Mouse (Mus musculus) kidney, embryonic 16.5 days (tissue): Measurements from ENCODE around the gene Hoxc4. TPM values are rescaled to one million over a fixed set of nuclear protein-coding genes. Genes with fewer than 3 reads are reported as not detected.

ENCODE experiments used
- ATAC-seq: fragments of 200-750 bp; cut with Nextera tagmentation; 2 replicates; pipeline ENCODE4 v1.8.0; 2017; ENCODE audit warnings: moderate TSS enrichment; ENCODE audit not compliant: low FRiP score, low TSS enrichment
- H3K27ac ChIP-seq: fragments of 300-500 bp; sonication (generic); 2 replicates; pipeline ENCODE4 v1.5.1; 2014; ENCODE audit warnings: low read length
- H3K27me3 ChIP-seq: fragments of 300-500 bp; sonication (generic); 2 replicates; pipeline ENCODE4 v1.6.1; 2014; ENCODE audit warnings: low read length, control low read depth, mixed read lengths; ENCODE audit not compliant: insufficient read depth
- H3K36me3 ChIP-seq: fragments of 300-500 bp; sonication (generic); 2 replicates; pipeline ENCODE4 v1.6.1; 2014; ENCODE audit warnings: low read length, control low read depth, mixed read lengths; ENCODE audit not compliant: insufficient read depth
- H3K4me1 ChIP-seq: fragments of 300-500 bp; sonication (generic); 2 replicates; pipeline ENCODE4 v1.6.1; 2014; ENCODE audit warnings: low read length, control low read depth, mixed read lengths; ENCODE audit not compliant: insufficient read depth
- H3K4me2 ChIP-seq: fragments of 300-500 bp; sonication (generic); replicated peaks from 2 replicates; pipeline ENCODE4 v1.6.1; 2014; ENCODE audit warnings: low read depth, low read length
- H3K4me3 ChIP-seq: fragments of 300-500 bp; sonication (generic); 2 replicates; pipeline ENCODE4 v1.5.1; 2014; ENCODE audit warnings: mild to moderate bottlenecking, low read length
- H3K9ac ChIP-seq: fragments of 300-500 bp; sonication (generic); replicated peaks from 2 replicates; pipeline ENCODE4 v1.6.1; 2014; ENCODE audit warnings: low read length
- H3K9me3 ChIP-seq: fragments of 300-500 bp; sonication (generic); 2 replicates; pipeline ENCODE4 v1.6.1; 2016; ENCODE audit warnings: low read length, control low read depth
- WGBS: fragments of 180-500 bp; shearing (Covaris S2); extraction: QIAGEN DNeasy Blood & Tissue Kit; methylation state at CpG from one replicate; pipeline ENCODE4 v1.1.7; 2014; 5-methylcytosine and 5-hydroxymethylcytosine counted together
- polyA plus RNA-seq: library from polyadenylated mRNA; unstranded; fragments of >200 nt; fragmentation: Nextera tagmentation; extraction: Ambion mirVana; gene quantifications from 2 replicates; pipeline ENCODE4 v1.2.1, GENCODE M21; 2015

Hoxc4 gene
- polyA plus RNA-seq, 1 experiment from 2014 or later = 6.9 TPM

GRCm38 (mm10) chr15:103061988-103062387 lies 43.3 kb downstream of the Hoxc4 start:
- 7% methylated on average over 2 of the region's 2 CpGs for WGBS
- H3K27ac ChIP-seq = peak overlapping the region; percentile 99
- H3K4me1 ChIP-seq = peaks cover 78% of the 10 kb centered on the region
- H3K27me3 ChIP-seq = no peaks in the 10 kb centered on the region
- no peaks in the 10 kb centered on the region for H3K36me3 ChIP-seq
- no peak overlapping the region; the same call in 1 of the 2 replicates for H3K4me3 ChIP-seq
- no peak for ATAC-seq
- no peak overlapping the region for H3K9ac ChIP-seq
- no peaks in the 10 kb centered on the region for H3K9me3 ChIP-seq
- H3K4me2 ChIP-seq = peak overlapping the region; percentile 71

GRCm38 (mm10) chr15:103065642-103066041 lies 46.9 kb downstream of the Hoxc4 start:
- peaks cover 79% of the 10 kb centered on the region for H3K4me1 ChIP-seq
- H3K27me3 ChIP-seq = no peaks in the 10 kb centered on the region
- no peaks in the 10 kb centered on the region for H3K9me3 ChIP-seq
- 5% methylated on average over 7 of the region's 7 CpGs for WGBS
- H3K4me3 ChIP-seq = no peak overlapping the region
- peak; percentile 19; the same call in 1 of the 2 replicates for ATAC-seq
- H3K36me3 ChIP-seq = no peaks in the 10 kb centered on the region
- H3K27ac ChIP-seq = peak overlapping the region; percentile 45; the same call in 1 of the 2 replicates
- no peak overlapping the region for H3K9ac ChIP-seq
- no peak overlapping the region for H3K4me2 ChIP-seq

- H3K4me1 ChIP-seq = peaks cover 60% of the 10 kb centered on the region
- no peaks in the 10 kb centered on the region for H3K36me3 ChIP-seq
- no peak for ATAC-seq
Measured at GRCm38 (mm10) chr15:103067701-103068100, 49.0 kb downstream of the Hoxc4 start.

GRCm38 (mm10) chr15:103069173-103069572 lies 50.4 kb downstream of the Hoxc4 start:
- 2% methylated on average over 18 of the region's 18 CpGs for WGBS
- Histone ChIP-seq H3K4me3 (peak overlapping the region; percentile 36), H3K36me3 (no peaks in the 10 kb centered on the region), H3K27me3 (no peaks in the 10 kb centered on the region), H3K9me3 (no peaks in the 10 kb centered on the region), H3K9ac (peak overlapping the region; percentile 57), H3K27ac (peak overlapping the region; percentile 77), H3K4me1 (peaks cover 48% of the 10 kb centered on the region), H3K4me2 (peak overlapping the region; percentile 54)
- ATAC-seq = peak; percentile 85

More at GRCm38 (mm10) chr15:103067701-103068100, 49.0 kb downstream of the Hoxc4 start:
- H3K4me3 ChIP-seq = no peak overlapping the region
- no peak overlapping the region for H3K9ac ChIP-seq
- H3K27ac ChIP-seq = no peak overlapping the region
- 76% methylated on average over 4 of the region's 4 CpGs for WGBS
- no peaks in the 10 kb centered on the region for H3K27me3 ChIP-seq
- no peaks in the 10 kb centered on the region for H3K9me3 ChIP-seq
- H3K4me2 ChIP-seq = no peak overlapping the region

- Histone ChIP-seq H3K27ac (no peak overlapping the region), H3K4me1 (peaks cover 44% of the 10 kb centered on the region), H3K4me3 (no peak overlapping the region), H3K4me2 (no peak overlapping the region), H3K36me3 (no peaks in the 10 kb centered on the region), H3K9ac (no peak overlapping the region), H3K27me3 (no peaks in the 10 kb centered on the region), H3K9me3 (no peaks in the 10 kb centered on the region)
- 25% methylated on average over 5 of the region's 5 CpGs for whole genome bisulfite sequencing
- ATAC-seq = no peak
Measured at GRCm38 (mm10) chr15:103071266-103071665, 52.5 kb downstream of the Hoxc4 start.

- no peaks in the 10 kb centered on the region for H3K27me3 ChIP-seq
- H3K9ac ChIP-seq = no peak overlapping the region
- 20% methylated on average over 11 of the region's 11 CpGs for WGBS
- ATAC-seq = peak; percentile 54; the same call in 1 of the 2 replicates
- H3K4me3 ChIP-seq = no peak overlapping the region
- H3K9me3 ChIP-seq = no peaks in the 10 kb centered on the region
- H3K4me2 ChIP-seq = no peak overlapping the region
- H3K36me3 ChIP-seq = no peaks in the 10 kb centered on the region
- 0 out of 2 replicates have a peak overlapping the region, but pooled peaks have one; percentile 1 for H3K27ac ChIP-seq
- H3K4me1 ChIP-seq = peaks cover 16% of the 10 kb centered on the region
Measured at GRCm38 (mm10) chr15:103074663-103075415, 56.1 kb downstream of the Hoxc4 start.

- 93% methylated on average over 2 of the region's 2 CpGs for WGBS
- ATAC-seq = no peak
Measured at GRCm38 (mm10) chr15:103077673-103078072, 58.9 kb downstream of the Hoxc4 start.

GRCm38 (mm10) chr15:103082622-103083021 lies 63.9 kb downstream of the Hoxc4 start:
- no peak for ATAC-seq
- Histone ChIP-seq H3K36me3 (no peaks in the 10 kb centered on the region), H3K9ac (no peak overlapping the region), H3K4me1 (peaks cover 27% of the 10 kb centered on the region), H3K4me3 (no peak overlapping the region), H3K4me2 (no peak overlapping the region), H3K27ac (no peak overlapping the region), H3K27me3 (peaks cover 16% of the 10 kb centered on the region), H3K9me3 (no peaks in the 10 kb centered on the region)
- WGBS = 53% methylated on average over 4 of the region's 4 CpGs

More at GRCm38 (mm10) chr15:103077673-103078072, 58.9 kb downstream of the Hoxc4 start:
- Histone ChIP-seq H3K36me3 (no peaks in the 10 kb centered on the region), H3K4me3 (no peak overlapping the region), H3K4me2 (no peak overlapping the region), H3K27ac (no peak overlapping the region), H3K9me3 (no peaks in the 10 kb centered on the region), H3K27me3 (no peaks in the 10 kb centered on the region), H3K9ac (no peak overlapping the region), H3K4me1 (peaks cover 19% of the 10 kb centered on the region)

GRCm38 (mm10) chr15:103083598-103083997 lies 64.9 kb downstream of the Hoxc4 start:
- no peaks in the 10 kb centered on the region for H3K36me3 ChIP-seq
- H3K4me3 ChIP-seq = no peak overlapping the region
- 90% methylated on average over 1 of the region's 1 CpGs for WGBS
- H3K9ac ChIP-seq = no peak overlapping the region
- H3K4me1 ChIP-seq = peaks cover 34% of the 10 kb centered on the region
- ATAC-seq = no peak
- peaks cover 16% of the 10 kb centered on the region for H3K27me3 ChIP-seq
- no peaks in the 10 kb centered on the region for H3K9me3 ChIP-seq
- no peak overlapping the region for H3K4me2 ChIP-seq
- no peak overlapping the region for H3K27ac ChIP-seq

- Histone ChIP-seq H3K27ac (no peak overlapping the region), H3K4me2 (no peak overlapping the region), H3K36me3 (no peaks in the 10 kb centered on the region), H3K9me3 (no peaks in the 10 kb centered on the region), H3K4me1 (peaks cover 34% of the 10 kb centered on the region), H3K4me3 (no peak overlapping the region), H3K27me3 (peaks cover 16% of the 10 kb centered on the region), H3K9ac (no peak overlapping the region)
- WGBS = 71% methylated on average over 1 of the region's 1 CpGs
- no peak for ATAC-seq
Measured at GRCm38 (mm10) chr15:103084944-103085343, 66.2 kb downstream of the Hoxc4 start.
